Mouse (Mus musculus) lung, postnatal 0 days (tissue): Measurements from ENCODE around the gene Timm8a2.

ENCODE experiments used
- CTCF ChIP-seq: IDR thresholded peaks from 2 replicates; pipeline ENCODE4 v1.5.1; 2016; ENCODE audit warnings: antibody characterized with exemption, mild to moderate bottlenecking
- EP300 ChIP-seq: IDR thresholded peaks from 2 replicates; pipeline ENCODE4 v1.6.1; 2016; ENCODE audit warnings: antibody characterized with exemption, mild to moderate bottlenecking, control low read depth

GRCm38 (mm10) chr14:122003812-122004211 lies 30.7 kb upstream of the Timm8a2 start:
- TF ChIP-seq CTCF: no peak
- no peak for TF ChIP-seq EP300
